Mouse (Mus musculus): ENCODE data around the gene Atp6ap1l.

Gene Atp6ap1l

DNA sequence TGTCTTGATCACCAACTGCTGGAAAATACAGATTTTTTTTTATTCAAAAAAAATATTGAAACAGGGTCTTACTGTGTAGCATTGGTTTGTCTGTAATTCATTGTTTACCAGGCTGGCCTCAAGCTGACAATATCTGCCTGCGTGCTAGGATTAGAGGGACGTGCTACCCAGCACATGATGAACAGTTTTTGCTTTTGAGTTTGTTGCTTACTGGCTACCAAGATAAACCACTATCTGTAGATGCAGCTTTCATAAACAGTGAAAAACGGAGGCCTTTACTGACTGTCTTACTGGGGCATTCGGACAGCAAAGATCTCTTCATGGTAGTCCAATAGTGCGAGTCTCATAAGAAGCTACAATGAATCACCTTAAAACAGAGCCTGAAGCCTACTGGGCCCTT, 15.0 kb downstream of the Atp6ap1l start:
- no peak for ATAC-seq (ENCODE audit: insufficient number of reproducible peaks, low FRiP score, low TSS enrichment)

DNA sequence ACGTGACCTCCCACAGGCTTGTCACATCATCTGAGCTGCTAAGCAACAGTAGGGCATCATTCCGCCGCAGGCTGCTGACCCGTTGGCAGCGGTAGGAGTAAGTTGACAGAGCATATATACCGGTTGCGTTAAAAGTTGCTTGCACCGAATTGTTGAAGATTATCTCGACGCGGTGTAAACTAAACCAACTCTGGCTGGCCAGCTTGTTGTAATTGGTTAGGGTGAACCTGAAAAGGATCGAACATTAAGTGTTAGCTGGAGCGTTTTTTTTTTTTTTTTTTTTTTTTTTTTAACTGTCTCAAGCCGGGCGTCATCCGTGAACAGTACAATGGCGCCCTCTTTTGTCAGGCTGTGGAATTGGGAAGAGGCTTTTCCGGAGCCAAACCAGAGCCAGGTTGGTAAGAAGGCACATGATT, 18.6 kb downstream of the Atp6ap1l start:
- ATAC-seq (ENCODE audit: insufficient number of reproducible peaks, low FRiP score, low TSS enrichment): peak; percentile 33

GRCm38 (mm10) chr13:90885856-90886532, 19.2 kb downstream of the Atp6ap1l start:
- ATAC-seq (ENCODE audit: insufficient number of reproducible peaks, low FRiP score, low TSS enrichment): peak; percentile 28; the same call in 1 of the 2 replicates

DNA sequence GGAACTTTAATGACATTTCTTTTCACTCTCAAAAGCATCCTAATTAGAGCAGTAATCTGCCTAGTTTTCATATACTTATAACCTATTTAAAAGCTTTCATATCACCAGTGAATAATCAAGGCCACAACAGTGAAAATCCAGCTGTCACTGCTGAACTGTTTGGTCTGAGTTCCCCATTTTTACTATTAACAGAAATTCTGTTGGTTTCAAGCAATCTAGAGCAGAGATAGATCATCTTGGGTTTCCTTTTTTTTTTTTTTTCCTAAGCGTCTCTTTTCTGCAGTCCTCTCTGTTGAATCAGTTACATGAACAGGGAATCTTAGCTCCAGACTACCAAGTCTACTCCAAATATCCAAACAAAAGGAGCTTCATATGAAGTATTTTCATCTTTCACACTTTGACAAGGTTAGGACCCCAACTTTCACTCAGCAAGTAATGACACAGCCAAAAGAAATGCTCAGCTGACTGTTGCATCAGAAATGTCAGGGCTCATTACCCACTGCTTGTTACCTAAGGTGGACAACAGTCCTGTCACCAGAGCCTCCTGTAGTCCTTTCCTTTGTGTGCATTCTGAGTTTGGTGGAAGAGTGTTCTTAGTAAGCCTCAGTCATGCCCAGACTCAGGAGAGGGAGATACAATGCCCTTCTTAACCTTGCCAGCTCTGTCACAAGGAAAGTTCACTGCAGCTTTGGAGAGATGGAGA, 23.3 kb downstream of the Atp6ap1l start:
- ATAC-seq (ENCODE audit: insufficient number of reproducible peaks, low FRiP score, low TSS enrichment): no peak

DNA sequence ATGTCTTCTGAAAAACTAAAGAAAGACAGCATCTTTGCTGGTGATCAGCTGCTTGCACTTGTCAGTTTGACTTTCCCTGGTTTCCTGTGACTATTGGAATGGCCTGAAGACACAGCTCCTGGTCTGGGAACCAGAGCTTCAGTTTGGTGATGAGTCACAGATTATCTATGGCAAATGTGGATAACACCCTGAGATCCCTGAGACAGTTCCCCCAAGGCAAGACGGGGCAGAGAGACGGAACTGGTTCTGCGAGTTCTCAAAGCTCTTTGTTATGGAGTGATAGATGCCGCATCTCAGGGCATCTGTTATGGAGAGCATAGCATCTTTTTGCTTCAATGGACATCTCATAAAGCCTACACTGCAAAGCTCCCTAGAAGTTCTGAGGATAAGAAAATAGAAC, 33.6 kb downstream of the Atp6ap1l start:
- no peak for ATAC-seq (ENCODE audit: insufficient number of reproducible peaks, low FRiP score, low TSS enrichment)

DNA sequence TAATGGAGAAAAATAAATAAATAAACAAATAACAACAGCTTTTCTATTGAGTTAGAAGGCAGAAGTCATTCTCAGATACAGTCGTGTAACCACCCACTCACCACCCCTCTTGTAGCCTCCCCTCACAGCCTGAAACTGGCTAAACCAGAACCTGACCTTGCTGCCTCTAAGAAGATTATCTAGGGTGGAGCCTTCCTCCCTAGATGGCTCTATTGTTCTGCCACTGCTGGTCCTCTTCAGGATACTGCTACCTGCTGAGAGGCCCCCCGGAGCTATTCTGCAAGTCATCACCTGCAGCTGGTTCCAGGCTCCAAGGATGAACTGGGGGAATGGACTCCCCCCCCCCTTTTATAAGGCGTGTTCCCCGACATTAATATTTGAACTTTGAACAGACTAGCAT, 36.0 kb downstream of the Atp6ap1l start:
- ATAC-seq (ENCODE audit: insufficient number of reproducible peaks, low FRiP score, low TSS enrichment): no peak

GRCm38 (mm10) chr13:90862138-90862537, 43.0 kb downstream of the Atp6ap1l start:
- no peak for ATAC-seq (ENCODE audit: insufficient number of reproducible peaks, low FRiP score, low TSS enrichment)

DNA sequence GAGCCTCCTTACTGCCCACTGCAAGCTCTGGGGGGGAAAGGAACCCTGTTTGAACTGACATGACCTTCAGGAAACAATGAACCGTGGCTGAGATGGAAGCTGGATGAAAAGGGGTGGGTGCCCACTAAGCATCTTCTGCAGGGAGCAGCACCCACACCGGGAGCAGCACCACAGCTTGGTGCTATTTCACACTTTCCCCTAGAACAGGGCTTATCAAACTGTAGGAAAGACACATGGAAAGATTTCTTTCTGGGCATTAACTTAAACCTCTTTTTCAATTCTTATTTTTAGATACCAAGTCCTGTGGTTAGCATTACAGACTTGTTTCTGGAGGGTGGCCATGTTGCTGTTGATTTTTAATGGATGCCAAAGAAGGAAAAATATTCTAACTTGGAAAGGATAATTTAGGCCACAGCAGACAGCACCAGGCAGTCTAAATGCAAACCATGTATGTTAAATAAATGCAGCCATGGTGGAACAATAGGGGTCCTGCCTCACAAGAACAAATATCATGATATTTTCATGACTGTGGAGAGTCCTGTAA, 44.2 kb downstream of the Atp6ap1l start:
- no peak for ATAC-seq (ENCODE audit: insufficient number of reproducible peaks, low FRiP score, low TSS enrichment)

- no peak for ATAC-seq (ENCODE audit: insufficient number of reproducible peaks, low FRiP score, low TSS enrichment)
These were observed 52.2 kb downstream of the Atp6ap1l start for GRCm38 (mm10) chr13:90852727-90853630.

DNA sequence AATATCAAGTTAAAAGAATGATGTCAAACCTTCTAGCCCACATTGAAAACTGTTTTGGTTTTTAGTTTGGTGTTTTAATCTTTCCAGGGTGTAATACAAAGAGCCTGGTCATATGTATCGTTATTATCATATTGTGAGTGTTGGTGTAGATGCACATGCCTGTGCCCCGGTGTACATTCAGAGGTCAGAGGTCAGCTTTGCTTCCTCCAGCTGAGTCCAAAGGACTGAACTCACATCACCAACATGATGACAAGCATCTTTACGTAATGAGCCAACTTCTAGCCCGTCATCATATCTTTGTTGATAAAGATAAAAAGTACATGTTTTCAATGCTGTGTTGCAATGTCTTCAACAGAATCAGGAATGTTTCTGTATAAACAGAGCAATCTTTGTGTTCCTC, 53.4 kb downstream of the Atp6ap1l start:
- no peak for ATAC-seq (ENCODE audit: insufficient number of reproducible peaks, low FRiP score, low TSS enrichment)

- no peak for ATAC-seq (ENCODE audit: insufficient number of reproducible peaks, low FRiP score, low TSS enrichment)
These were observed 61.0 kb downstream of the Atp6ap1l start for GRCm38 (mm10) chr13:90844191-90844590.

DNA sequence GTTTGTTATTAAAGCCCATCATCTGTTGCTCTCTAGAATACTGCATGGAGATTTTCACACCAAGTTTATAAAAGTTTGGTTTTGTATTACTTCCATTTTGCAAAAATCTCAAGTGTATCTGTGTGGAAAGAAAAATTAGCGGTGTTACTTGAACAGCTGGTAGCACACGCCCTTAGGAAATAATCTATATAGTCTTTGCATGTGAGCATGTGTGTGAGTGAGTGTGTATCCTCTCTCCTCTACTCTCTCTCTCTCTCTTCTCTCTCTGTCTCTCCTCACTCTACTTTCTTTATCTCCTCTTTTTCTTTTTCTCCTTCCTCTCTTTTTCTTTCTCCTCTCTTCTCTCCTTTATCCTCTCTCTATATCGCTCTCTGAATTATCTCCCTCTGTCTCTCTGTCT, 61.7 kb downstream of the Atp6ap1l start:
- ATAC-seq (ENCODE audit: insufficient number of reproducible peaks, low FRiP score, low TSS enrichment): no peak

- no peak for ATAC-seq (ENCODE audit: insufficient number of reproducible peaks, low FRiP score, low TSS enrichment)
These were observed 64.0 kb downstream of the Atp6ap1l start for GRCm38 (mm10) chr13:90841213-90841553.

DNA sequence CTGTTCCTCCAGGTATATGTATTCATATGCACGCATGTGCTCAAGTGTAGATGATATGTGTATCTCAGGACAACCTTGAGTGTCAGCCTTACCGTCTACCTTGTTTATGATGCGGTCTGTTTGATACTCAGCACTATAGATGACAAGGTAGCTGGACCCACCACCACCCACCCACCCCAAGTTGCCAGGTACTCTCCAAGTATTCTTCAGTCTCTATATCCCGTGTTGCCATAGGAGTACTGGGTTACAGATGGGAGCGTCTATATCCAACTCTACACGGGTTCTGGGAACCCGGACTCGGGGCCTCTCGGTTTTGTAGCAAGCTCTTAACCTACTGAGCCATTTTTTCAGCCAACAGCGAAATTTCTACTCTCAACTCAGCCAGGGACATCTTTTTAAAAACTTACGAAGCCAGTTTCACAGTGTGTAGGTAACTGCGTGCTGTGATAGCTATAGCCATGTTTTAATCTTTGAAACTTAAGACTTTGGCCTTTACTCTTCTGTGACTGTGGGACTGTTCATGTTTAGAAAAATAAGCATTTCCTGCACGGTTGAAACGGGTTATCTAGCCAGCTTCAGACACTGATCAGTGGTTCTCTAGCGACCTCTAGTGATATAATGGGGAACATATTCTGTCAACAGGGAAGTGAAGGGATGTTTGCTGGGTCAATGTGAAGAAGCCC, 64.5 kb downstream of the Atp6ap1l start:
- peak; percentile 69 for ATAC-seq (ENCODE audit: insufficient number of reproducible peaks, low FRiP score, low TSS enrichment)

GRCm38 (mm10) chr13:90833641-90834207, 71.4 kb downstream of the Atp6ap1l start:
- no peak for ATAC-seq (ENCODE audit: insufficient number of reproducible peaks, low FRiP score, low TSS enrichment)

Data from cerebellum, adult (tissue).